Mouse (Mus musculus) cerebellum, adult 11-12 months (tissue): ENCODE measurements around the gene Lgals3bp.

Experiments
- DNase-seq: peaks from one replicate; pipeline ENCODE4 v3.0.0; 2022

The Lgals3bp gene

DNA sequence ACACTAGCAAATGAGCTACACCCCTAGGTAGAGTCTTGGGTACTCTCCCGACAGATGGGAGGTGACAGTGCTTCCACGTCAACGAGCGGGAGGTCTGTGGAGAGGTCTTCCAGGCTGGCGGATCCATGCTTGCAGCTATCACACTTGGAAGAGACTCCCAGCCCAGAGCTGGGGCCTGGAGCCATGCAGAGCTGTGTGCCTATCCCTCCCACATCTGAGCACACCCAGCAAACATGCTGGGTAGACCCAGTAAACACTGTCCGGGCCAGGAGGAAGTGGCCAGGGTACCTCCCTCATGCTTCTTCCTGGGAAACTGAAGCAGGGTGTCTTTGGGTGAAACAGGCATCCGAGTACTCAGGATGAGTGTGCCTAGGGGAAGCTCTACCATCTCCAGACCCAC is 41.4 kb downstream of the Lgals3bp start:
- no peak for DNase-seq

- DNase-seq = no peak
Measured at GRCm38 (mm10) chr11:118355640-118356039, 46.3 kb downstream of the Lgals3bp start, which contains the start of gene Timp2. Gene Timp2 (minus strand): TSS chr11:118355740.

- peak; percentile 79 for DNase-seq
Measured at GRCm38 (mm10) chr11:118355205-118355604, 46.7 kb downstream of the Lgals3bp start.

- peak; percentile 24 for DNase-seq
Measured at GRCm38 (mm10) chr11:118354636-118355191, 47.2 kb downstream of the Lgals3bp start.

GRCm38 (mm10) chr11:118349494-118349893 is 52.4 kb downstream of the Lgals3bp start:
- no peak for DNase-seq

DNA sequence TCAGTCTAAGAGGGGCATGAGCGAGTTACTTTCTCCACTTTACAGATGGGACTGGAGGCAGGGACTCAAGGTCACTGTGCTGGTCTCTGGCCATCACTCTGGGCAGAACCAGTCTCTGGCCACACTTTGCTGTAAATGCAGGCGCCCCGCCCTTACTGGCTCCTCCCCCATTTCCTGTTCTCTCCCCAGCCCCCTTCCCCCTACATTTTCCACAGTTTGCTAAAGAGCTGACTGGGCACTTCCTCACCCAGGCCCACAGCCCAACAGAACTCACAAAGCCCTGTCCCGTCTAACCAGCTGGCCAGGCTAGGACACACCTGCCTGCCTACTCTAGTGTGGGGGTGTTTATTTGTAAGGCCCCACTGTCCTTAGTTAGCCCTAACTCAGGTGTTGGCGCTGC is 53.0 kb downstream of the Lgals3bp start:
- DNase-seq = no peak

DNA sequence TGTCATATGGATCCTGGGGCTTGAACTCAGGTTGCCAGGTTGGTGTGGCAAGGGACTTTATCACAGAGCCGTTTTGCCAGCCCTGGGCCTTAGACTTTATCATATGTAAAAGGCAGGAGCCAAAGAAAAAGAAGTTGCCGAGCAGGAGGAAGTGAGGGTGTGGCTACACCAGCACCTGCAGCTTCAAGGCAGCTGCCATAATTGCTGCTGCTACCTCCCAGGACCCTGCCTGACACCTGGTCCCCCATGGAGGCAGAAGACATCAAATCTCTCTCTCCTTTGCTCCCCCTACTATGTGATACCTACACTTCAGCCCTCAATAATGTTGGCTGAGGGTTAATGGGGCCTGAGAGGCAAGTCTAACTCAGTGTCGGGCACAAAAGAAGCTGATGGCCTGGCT is 53.5 kb downstream of the Lgals3bp start:
- DNase-seq = no peak

DNA sequence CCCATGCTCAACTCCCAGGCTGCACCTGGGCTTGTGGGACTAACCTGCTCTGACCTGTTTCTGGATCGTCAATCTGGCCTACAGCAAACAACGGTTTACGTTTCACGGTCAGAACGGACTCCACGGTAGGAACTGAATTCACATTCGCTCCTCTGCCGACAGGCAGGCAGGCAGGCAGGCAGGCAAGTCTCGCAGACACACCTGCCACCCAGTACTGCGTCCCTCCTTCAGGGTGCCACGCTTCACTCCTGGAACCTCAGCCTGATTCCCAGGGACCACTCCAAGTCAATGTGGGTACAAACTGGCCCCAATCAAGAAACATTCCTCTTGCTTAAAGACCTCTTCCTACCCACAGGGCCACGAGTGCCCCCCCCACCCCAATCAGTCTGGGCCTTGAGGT is 54.0 kb downstream of the Lgals3bp start:
- no peak for DNase-seq

DNA sequence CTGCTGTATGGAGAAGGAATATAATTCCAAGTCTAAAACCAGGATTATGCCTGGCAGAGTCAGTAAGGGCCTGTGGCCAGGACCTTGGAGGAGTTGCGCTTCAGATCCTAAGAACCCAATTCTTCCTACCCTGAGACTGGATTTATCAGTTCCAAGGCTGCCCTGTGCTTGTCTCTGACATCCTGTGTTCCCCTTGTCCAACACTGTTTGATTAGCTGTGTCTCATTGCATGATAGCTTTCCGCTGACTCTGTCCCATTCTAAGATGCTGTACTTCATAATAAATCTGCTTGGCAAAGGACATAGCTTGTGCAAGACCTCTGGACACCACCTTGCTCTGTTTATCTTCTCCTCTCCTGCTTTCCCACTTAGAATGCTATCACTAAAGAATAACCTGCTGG is 54.5 kb downstream of the Lgals3bp start:
- DNase-seq = no peak

DNA sequence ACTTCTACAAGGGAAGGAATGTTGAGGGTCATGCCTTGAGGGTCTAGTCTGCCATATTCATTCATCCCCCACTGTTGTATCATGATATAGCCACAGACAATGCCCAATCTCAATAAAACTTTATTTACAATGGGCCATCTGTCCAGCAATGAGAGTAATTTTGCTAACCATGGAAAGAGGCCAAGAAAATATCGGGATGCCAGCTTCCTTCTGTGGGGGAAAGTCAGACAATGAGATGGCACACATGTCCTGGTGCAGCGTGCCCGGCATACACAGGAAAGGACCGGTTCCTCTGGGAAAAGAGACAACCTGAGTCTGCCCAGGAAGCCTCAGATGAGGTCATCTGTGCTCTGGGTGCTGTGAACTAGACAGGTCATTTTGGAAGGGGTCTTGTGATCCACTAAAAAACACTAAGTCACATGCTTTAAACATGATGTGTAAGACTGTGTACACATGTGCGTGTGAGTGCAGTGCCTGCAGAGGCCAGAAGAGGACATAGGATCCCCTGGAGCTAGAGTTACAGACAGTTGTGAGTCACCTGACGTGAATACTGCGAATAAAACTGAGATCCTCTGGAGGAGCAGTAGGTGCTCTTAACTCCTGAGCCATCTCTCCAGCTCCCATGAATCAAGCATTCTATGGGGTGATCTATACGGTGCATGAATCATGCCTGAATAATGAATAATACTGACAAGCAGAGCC is 55.3 kb downstream of the Lgals3bp start:
- DNase-seq = no peak

DNA sequence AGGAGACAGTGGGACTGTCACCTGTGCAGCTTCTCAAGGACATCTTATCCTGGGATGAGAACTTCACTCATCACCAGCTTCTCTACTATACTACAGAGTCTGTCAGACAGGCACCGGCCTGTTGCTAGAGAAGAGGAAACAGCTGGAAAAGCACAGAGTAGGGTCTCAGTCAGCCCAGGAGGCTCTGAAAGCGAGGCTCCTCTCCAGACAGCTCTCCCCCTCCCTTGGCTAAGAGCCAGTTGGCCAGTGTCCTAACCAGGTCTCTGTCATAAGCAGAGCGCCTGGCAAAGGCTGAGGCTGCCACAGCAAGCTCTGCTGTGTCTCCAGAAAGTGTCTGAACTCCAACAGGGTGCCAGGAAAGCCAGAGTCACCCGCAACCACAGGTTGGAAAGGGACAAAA is 56.2 kb downstream of the Lgals3bp start:
- DNase-seq = no peak

- no peak for DNase-seq
Measured at GRCm38 (mm10) chr11:118343629-118344028, 58.3 kb downstream of the Lgals3bp start.
